Mouse (Mus musculus): ENCODE data around the gene 9630041A04Rik.

Gene 9630041A04Rik

DNA sequence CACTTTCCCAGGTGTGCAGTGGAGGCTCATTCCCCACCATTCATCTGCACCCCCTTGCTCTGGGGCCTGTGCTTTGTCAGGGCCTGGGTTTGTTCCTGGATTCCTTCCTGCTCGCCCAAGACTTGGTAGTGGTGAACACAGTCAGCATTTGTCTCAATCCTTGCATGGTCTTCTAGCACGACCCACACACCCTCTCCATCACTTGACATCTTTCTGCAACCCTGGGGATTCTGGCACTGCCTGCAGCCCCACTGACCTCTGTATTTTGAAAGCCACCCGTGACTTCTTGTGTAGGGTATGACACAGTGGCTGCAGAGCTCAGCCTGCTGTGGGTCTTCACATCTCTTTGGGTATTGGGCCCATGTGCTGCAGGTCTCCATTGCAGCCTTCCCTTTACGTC, 57.1 kb downstream of the 9630041A04Rik start:
- in situ Hi-C loops (cut with MboI, MseI), result no loop called here

- in situ Hi-C loops (cut with MboI, MseI), result no loop called here
Measured at GRCm38 (mm10) chr9:101919324-101919723, 57.7 kb downstream of the 9630041A04Rik start.

- in situ Hi-C loops (cut with MboI, MseI), result no loop called here
Measured at GRCm38 (mm10) chr9:101922846-101923245, 61.2 kb downstream of the 9630041A04Rik start.

DNA sequence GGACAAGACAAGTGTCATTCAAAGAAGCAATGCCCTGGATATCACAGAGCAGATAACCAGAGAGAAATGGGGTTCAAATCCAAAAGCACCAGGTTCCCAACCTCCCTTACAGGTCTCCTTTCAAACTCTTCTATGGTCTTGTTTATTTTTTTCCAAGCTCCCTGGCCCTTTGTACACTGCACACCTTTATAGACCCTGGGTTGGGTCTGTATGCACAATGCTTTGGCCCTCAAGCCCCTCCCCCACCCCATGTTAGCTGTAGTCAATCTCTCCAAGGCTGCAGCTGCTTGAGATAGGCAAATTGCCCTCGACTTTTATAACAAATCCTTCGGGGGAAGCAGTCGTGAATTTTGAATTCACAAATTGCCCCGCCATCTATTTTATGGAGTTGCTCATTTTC, 63.2 kb downstream of the 9630041A04Rik start:
- in situ Hi-C loops (cut with MboI, MseI), result no loop called here

GRCm38 (mm10) chr9:101933946-101934573, 72.4 kb downstream of the 9630041A04Rik start:
- in situ Hi-C loops (cut with MboI, MseI), result no loop called here

DNA sequence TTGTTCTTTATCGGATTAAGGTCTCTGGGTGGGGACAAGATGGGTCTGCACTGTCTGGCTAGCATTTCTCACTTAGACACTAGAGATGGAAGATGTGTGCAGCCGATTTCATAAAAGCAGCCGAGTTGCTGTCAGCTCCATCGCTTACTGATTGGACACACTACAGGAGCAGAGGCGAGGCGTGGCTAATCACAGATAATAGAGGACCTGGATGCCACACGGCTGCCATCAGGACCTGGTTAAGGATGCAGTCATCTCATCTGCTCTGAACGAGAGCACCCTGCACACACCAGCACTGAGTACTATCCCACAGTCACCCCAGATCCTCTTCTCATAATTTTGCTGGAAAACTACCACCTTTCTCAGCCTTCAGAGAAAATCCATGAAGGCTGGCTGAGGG, 73.2 kb downstream of the 9630041A04Rik start:
- in situ Hi-C loops (cut with MboI, MseI), result no loop called here

GRCm38 (mm10) chr9:101938066-101938465, 76.4 kb downstream of the 9630041A04Rik start:
- in situ Hi-C loops (cut with MboI, MseI), result no loop called here

GRCm38 (mm10) chr9:101939006-101939405, 77.4 kb downstream of the 9630041A04Rik start:
- in situ Hi-C loops (cut with MboI, MseI), result no loop called here

GRCm38 (mm10) chr9:101940182-101940581, 78.5 kb downstream of the 9630041A04Rik start:
- in situ Hi-C loops (cut with MboI, MseI), result no loop called here

GRCm38 (mm10) chr9:101942058-101942669, 80.5 kb downstream of the 9630041A04Rik start:
- in situ Hi-C loops (cut with MboI, MseI), result no loop called here

DNA sequence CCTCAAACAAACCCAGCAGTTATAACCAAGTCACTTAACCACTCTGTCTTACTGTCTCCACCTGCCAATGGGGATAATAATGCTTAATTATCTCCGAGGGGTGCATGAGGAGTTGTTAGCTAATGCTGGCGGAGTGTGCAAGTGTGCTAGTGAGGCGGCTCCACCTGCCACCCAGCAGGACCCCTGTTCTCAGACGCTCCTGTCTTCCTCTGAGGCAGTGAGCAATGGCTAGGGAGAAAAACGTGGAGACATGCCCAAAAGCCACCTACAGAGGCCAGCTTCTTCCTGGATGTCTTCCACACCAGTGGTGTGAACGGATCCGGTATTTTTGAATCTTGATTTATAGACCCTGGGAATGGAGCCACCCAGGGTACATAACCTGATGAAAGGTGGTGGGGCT, 83.7 kb downstream of the 9630041A04Rik start:
- in situ Hi-C loops (cut with MboI, MseI), result no loop called here

DNA sequence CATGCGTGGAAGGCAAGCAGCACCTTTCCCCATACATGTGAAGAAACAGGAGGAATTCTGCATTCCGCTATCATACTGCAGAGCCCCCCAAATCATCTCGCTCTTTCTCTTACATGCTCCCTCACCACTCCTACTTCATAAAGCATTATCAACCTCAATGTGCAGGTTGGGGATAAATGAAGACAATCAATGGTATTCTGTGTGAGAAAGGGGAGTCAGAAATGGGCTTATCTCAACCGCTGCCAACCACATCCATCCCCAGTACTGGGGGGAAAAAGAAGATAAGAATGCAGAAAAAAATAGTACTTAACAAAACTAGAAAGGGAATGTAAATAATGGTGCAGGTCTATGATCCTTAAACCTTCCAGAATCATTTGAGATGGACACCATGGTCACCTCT, 84.2 kb downstream of the 9630041A04Rik start:
- in situ Hi-C loops (cut with MboI, MseI), result no loop called here

GRCm38 (mm10) chr9:101950101-101950500, 88.5 kb downstream of the 9630041A04Rik start:
- in situ Hi-C loops (cut with MboI, MseI), result no loop called here

DNA sequence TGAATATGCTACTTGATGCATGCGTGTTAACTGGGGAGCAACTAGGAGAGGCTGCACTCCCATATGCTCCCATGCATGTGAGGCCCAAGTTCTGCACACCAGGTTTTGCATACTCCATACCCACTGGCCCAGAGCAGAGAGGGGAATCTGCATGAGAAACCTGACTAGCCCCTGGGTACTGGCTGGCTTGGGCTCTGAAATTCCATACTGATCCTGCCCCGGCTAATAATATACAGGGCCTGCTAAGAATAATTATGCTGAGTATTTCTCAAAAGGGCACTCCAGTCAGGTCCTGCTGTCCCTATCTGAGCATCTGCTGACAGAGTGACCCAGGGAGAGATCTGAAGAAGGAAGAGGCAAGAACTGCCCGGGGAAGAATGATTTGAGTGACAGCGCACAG, 92.9 kb downstream of the 9630041A04Rik start:
- in situ Hi-C loops (cut with MboI, MseI), result no loop called here

- in situ Hi-C loops (cut with MboI, MseI), result no loop called here
Measured at GRCm38 (mm10) chr9:101956228-101956627, 94.6 kb downstream of the 9630041A04Rik start.

DNA sequence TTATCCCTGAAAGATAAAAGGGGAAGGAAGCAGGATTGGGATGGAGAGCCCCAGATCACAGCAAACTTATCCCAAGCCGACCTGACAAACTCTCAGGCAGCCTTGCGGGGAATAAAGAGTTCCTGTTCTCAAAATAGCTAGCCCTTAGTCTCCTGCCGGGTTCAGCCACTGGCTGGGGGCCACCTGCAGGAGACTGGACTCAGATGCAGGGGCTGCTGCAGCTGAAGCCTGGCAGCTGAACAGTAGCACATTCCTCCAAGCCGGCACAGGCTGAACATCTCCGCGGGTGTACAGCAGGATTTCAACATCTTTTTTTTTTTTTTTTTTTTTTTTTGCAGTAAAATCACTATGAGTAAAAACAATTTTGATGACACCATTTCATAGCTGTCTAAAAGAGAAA, 110.2 kb downstream of the 9630041A04Rik start:
- in situ Hi-C loops (cut with MboI, MseI), result no loop called here

DNA sequence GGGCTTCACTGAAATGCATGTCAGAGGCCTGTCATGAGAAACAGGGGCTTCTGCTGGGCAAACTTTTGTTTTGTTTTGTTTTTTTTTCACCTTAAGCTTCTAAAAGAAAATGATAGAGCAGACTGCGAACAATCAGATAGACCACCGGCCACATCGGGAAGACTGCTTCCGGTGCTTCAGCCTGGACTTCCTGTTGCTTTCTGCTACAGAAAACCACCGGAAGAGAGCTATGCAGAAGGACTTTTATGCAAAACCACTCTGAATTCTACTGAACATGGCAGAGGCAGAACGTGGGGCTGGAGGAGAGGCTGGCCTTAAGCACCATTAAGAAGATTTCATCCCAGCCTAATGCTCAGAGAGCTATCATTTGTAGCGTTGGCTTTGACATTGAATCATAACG, 110.7 kb downstream of the 9630041A04Rik start:
- in situ Hi-C loops (cut with MboI, MseI), result no loop called here

GRCm38 (mm10) chr9:101976884-101977465, 115.3 kb downstream of the 9630041A04Rik start:
- in situ Hi-C loops (cut with MboI, MseI), result no loop called here

DNA sequence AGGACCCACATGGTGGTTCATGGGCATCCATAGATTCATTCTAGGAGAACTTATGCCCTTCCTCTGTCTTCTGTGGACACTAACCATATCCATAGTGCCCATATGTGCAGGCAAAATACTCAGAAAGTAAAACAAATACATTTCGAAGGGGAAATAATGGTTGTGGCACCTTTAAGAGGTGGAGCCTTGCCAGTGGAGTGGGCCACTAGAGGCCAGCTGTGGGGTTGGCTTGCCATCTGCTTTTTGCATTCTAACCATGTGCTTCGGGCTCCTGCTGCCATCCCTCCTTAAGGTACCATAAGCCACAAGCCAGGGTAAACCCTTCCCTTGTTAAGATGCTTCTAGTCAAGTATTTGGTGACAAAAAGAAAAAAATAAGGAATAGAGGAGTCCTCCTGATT, 119.5 kb downstream of the 9630041A04Rik start:
- in situ Hi-C loops (cut with MboI, MseI), result no loop called here

GRCm38 (mm10) chr9:101982378-101982777, 120.7 kb downstream of the 9630041A04Rik start:
- in situ Hi-C loops (cut with MboI, MseI), result no loop called here

DNA sequence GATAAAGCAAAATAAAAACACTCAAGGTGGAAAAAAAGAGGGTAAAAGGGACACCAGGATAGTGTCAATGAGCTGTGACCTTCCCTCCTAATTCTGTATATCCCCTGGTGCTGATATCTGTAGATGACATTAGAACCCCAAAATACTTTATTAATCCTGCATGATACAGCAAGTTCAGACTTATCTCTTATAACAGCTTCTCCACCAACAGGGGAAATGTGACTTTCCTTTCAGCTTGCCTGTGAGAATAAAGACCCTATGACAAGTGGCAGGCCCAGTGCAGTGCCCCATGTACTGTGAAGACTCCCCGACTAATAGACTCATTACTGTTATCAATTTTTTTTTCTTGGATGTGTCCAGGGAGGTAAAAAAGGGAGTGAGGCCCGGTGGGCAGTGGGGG, 125.3 kb downstream of the 9630041A04Rik start:
- in situ Hi-C loops (cut with MboI, MseI), result no loop called here

DNA sequence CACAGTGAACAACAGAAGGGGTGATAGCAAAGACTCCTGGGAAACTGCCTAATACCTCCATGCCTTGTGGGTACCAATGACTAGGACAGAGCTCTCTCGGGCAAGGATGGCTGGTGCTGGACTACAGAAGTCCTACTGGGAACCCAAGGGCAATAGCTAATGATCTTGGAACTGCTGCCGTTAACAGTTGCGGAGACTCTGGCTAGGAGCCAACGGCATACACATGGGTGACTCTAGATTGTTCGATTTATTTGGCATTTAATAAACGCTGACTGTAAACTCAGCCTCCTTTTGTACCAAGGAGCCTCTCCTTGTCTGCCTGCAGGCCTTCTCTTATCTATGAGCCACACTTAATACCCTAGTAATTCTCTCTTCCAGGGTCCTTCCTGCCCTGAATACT, 128.4 kb downstream of the 9630041A04Rik start:
- in situ Hi-C loops (cut with MboI, MseI), result no loop called here

DNA sequence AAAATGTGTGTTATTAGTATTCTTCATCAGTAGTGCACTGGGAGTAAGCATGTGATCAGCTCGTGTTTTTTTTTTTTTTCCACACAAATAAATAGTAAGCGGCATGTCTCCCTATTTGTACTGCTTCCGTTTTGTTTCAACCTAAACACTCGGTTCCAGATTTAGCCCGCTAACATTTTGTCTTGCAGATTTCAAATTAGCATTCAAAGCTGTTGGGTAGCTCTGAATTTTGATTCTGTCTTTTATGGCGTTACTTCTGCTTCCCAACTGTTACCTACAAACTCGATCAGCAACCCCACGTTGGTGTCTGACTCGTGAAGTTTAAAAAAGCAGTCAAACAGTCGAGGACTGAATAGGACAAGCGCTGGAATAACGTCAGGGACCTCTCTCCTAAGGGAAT, 129.2 kb downstream of the 9630041A04Rik start:
- in situ Hi-C loops (cut with MboI, MseI), result no loop called here

Measured in T-helper 2 cell (primary cell).